Mouse (Mus musculus) forebrain, embryonic 16.5 days (tissue): ENCODE results near the gene Rif1. TPM values are rescaled to one million over a fixed set of nuclear protein-coding genes. Genes with fewer than 3 reads are reported as not detected.

Experiments used
- ATAC-seq: fragments of 200-750 bp; cut with Nextera tagmentation; 2 replicates; pipeline ENCODE4 v1.8.0; 2017; ENCODE audit warnings: mild to moderate bottlenecking, moderate library complexity
- H3K27ac ChIP-seq: fragments of 300-500 bp; sonication (generic); 2 replicates; pipeline ENCODE4 v1.5.1; 2014; ENCODE audit warnings: low read length, control low read depth
- H3K27me3 ChIP-seq: fragments of 300-500 bp; sonication (generic); replicated peaks from 2 replicates; pipeline ENCODE4 v1.6.1; 2014; ENCODE audit warnings: low read length; ENCODE audit not compliant: control insufficient read depth, insufficient read depth
- H3K36me3 ChIP-seq: fragments of 300-500 bp; sonication (generic); 2 replicates; pipeline ENCODE4 v1.6.1; 2014; ENCODE audit not compliant: control insufficient read depth, insufficient read depth
- H3K4me1 ChIP-seq: fragments of 300-500 bp; sonication (generic); replicated peaks from 2 replicates; pipeline ENCODE4 v1.6.1; 2014; ENCODE audit warnings: low read length; ENCODE audit not compliant: control insufficient read depth, insufficient read depth
- H3K4me2 ChIP-seq: fragments of 300-500 bp; sonication (generic); 2 replicates; pipeline ENCODE4 v1.6.1; 2014; ENCODE audit warnings: mild to moderate bottlenecking, low read length, control low read depth
- H3K4me3 ChIP-seq: fragments of 300-500 bp; sonication (generic); replicated peaks from 2 replicates; pipeline ENCODE4 v1.5.1; 2014; ENCODE audit warnings: mild to moderate bottlenecking, low read length, control low read depth
- H3K9ac ChIP-seq: fragments of 300-500 bp; sonication (generic); replicated peaks from 2 replicates; pipeline ENCODE4 v1.6.1; 2014; ENCODE audit warnings: low read depth, low read length, control low read depth
- H3K9me3 ChIP-seq: fragments of 300-500 bp; sonication (generic); 2 replicates; pipeline ENCODE4 v1.6.1; 2016; ENCODE audit warnings: low read length; ENCODE audit not compliant: control insufficient read depth
- WGBS: fragments of 180-500 bp; shearing (Covaris S2); extraction: QIAGEN DNeasy Blood & Tissue Kit; methylation state at CpG from one replicate; pipeline ENCODE4 v1.1.7; 2014; 5-methylcytosine and 5-hydroxymethylcytosine counted together
- polyA plus RNA-seq: library from polyadenylated mRNA; unstranded; fragments of >200 nt; fragmentation: Nextera tagmentation; extraction: Ambion mirVana; gene quantifications from 2 replicates; pipeline ENCODE4 v1.2.1, GENCODE M21; 2015

Rif1 gene
- 23.7 and 23.9 TPM in 2 replicates for polyA plus RNA-seq

DNA sequence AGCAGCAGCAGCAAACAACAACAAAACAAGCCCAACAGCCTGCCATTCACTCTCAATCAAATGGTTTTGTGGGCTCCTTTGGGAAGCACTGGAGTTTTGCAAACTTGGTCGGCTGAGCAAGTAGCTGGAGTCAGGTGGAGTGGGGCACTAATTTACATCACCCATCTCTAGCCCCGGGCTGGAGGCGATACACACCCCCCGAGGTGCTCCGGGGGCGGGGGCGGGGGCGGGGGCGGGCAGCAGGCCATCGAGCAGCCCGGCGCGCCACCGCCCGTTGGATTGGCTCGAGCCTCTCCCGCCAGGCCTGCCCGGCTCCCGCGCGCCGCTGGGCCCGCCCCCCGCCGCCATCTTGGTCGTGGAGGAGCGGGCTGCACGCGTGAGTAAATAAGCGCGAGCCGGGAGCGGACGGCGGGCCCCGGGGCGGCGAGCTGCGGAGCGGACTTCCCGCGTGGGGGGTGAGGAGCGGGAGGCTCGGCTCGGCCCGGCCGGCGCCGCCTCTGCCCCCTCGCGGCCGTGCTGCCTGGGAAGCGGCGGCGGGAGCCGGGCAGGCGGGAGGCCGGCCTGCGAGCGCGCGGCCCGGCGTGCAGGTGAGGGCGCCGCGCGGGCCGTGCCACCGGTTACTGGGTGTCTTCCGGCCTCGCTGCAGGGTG is at the start of gene Rif1:
Gene Rif1, plus strand, starts transcription at position 342 of the 650 bp plus-strand sequence.
- no peaks in the 10 kb centered on the region for H3K9me3 ChIP-seq
- peak within 1 kb of the TSS; percentile 78 for H3K4me2 ChIP-seq
- no peaks in the 10 kb centered on the region for H3K27me3 ChIP-seq
- peak within 1 kb of the TSS; percentile 66 for H3K27ac ChIP-seq
- peak within 1 kb of the TSS; percentile 93 for H3K9ac ChIP-seq
- ATAC-seq = peak; percentile 96
- peaks cover 14% of the 10 kb centered on the region for H3K4me1 ChIP-seq
- WGBS = under 1% methylated on average over 49 of the region's 72 CpGs
- peaks cover 8% of the 10 kb centered on the region; the same call in 1 of the 2 replicates for H3K36me3 ChIP-seq
- peak within 1 kb of the TSS; percentile 99 for H3K4me3 ChIP-seq

DNA sequence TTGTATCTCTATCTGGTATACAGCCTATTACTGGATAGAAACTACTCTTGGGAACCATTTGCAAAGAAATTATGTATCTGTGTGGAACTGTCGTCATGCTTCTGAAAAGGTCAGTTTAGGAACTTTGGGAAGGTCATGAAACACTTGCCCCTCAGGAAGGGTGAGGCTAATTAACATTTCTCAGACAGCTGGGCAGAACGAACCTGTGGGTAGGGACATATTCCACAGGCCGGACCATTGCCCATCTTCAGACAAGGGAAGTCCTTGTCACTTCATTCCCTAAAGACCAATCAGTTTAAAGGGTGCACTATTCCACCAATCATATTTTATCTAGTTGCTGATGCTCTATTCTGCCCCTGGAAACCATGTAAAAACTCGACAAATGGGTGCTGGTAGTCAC is 45.6 kb upstream of the Rif1 start:
- Histone ChIP-seq H3K4me1 (no peaks in the 10 kb centered on the region), H3K4me2 (no peak overlapping the region), H3K27me3 (no peaks in the 10 kb centered on the region), H3K36me3 (no peaks in the 10 kb centered on the region), H3K4me3 (no peak overlapping the region), H3K9me3 (no peaks in the 10 kb centered on the region), H3K27ac (no peak overlapping the region), H3K9ac (no peak overlapping the region)
- no peak for ATAC-seq
- 70% methylated on average over 4 of the region's 4 CpGs for WGBS

DNA sequence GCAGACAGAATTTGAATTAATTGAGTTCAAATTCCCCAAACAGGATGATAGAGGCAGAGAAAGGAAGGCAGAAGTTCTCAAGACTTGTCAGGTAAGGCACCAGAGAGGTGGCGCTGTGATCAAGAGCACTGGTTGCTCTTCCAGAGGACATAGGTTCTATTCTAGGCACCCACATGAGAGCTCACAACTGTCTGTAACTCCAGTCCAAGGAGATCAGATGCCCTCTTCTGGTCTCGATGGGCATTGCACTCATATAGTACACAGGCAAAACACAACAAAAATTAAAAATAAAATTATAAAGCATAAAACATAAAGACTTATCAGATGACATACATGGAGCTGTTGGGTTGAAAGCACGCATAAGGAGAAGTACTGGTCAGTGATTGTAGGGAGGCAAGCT is 43.2 kb upstream of the Rif1 start:
- Histone ChIP-seq H3K36me3 (no peaks in the 10 kb centered on the region), H3K4me1 (no peaks in the 10 kb centered on the region), H3K9me3 (no peaks in the 10 kb centered on the region), H3K4me3 (no peak overlapping the region), H3K27me3 (no peaks in the 10 kb centered on the region), H3K27ac (no peak overlapping the region), H3K9ac (no peak overlapping the region), H3K4me2 (no peak overlapping the region)
- ATAC-seq = no peak
- 91% methylated on average over 3 of the region's 3 CpGs for WGBS

DNA sequence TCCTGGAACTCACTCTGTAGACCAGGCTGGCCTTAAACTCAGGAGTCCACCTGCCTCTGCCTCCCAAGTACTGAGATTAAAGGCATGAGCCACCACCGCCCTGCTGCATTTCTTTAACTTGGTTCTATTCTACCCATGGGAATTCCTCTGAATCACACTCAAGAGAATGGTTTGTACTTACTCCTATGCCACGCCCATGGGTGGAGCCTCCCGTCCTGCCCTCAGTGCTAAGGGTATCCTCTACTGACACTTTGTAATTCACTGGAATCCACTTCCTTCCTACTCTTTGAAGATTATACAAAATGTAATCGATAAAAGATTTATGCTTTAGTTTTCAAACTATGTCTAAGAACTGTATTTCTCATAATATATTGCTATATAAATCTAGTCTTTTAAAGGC is 41.1 kb upstream of the Rif1 start:
- 91% methylated on average over 4 of the region's 4 CpGs for WGBS
- Histone ChIP-seq H3K4me2 (no peak overlapping the region), H3K4me1 (no peaks in the 10 kb centered on the region), H3K27ac (no peak overlapping the region), H3K27me3 (no peaks in the 10 kb centered on the region), H3K9ac (no peak overlapping the region), H3K9me3 (no peaks in the 10 kb centered on the region), H3K36me3 (no peaks in the 10 kb centered on the region), H3K4me3 (no peak overlapping the region)
- no peak for ATAC-seq

DNA sequence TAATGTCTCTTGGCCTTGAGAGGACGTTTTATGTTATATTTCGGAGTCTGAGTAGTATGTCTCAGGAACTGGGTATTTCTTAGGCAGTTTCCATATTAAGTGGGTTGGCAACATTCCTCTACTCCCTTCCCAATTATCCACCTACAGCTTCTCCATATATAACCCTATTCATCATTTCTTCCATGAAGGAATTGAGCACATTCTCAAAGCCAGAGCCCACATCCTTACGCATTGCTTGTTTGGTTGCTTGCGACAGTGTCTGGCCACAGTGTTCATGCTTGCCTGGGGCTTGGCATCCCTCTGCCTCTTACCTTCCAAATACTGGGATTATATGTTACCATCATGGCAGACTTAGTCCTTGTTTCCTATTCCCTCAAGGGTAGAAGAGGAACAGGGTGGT is 38.0 kb upstream of the Rif1 start:
- Histone ChIP-seq H3K4me1 (peaks cover 10% of the 10 kb centered on the region; the same call in 1 of the 2 replicates), H3K9ac (no peak overlapping the region), H3K4me2 (no peak overlapping the region), H3K27ac (no peak overlapping the region), H3K9me3 (no peaks in the 10 kb centered on the region), H3K36me3 (no peaks in the 10 kb centered on the region), H3K4me3 (no peak overlapping the region), H3K27me3 (no peaks in the 10 kb centered on the region)
- WGBS = 87% methylated on average over 4 of the region's 4 CpGs
- ATAC-seq = no peak

DNA sequence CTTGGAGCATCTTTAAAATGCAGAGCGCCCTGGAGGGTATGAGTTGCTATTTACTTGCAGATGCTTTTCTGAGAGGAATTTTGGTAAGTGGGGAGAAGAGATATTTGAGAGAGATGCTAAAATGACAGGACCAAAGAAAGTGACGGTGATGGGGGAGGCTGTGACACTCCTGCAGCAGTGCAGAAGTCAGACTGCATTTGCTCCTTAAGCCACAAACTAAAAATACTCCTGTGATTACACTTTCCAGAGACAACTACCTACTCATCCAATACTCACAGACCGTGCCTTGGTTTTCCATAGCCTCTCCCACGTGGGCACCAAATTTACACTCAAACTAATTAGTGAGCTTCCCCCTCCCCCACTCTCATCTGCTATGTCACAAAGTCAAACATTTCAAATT is 37.5 kb upstream of the Rif1 start:
- Histone ChIP-seq H3K27me3 (no peaks in the 10 kb centered on the region), H3K4me1 (peaks cover 10% of the 10 kb centered on the region; the same call in 1 of the 2 replicates), H3K4me3 (no peak overlapping the region), H3K4me2 (no peak overlapping the region), H3K36me3 (no peaks in the 10 kb centered on the region), H3K9me3 (no peaks in the 10 kb centered on the region), H3K9ac (no peak overlapping the region), H3K27ac (no peak overlapping the region)
- WGBS = 75% methylated on average over 4 of the region's 4 CpGs
- ATAC-seq = no peak

DNA sequence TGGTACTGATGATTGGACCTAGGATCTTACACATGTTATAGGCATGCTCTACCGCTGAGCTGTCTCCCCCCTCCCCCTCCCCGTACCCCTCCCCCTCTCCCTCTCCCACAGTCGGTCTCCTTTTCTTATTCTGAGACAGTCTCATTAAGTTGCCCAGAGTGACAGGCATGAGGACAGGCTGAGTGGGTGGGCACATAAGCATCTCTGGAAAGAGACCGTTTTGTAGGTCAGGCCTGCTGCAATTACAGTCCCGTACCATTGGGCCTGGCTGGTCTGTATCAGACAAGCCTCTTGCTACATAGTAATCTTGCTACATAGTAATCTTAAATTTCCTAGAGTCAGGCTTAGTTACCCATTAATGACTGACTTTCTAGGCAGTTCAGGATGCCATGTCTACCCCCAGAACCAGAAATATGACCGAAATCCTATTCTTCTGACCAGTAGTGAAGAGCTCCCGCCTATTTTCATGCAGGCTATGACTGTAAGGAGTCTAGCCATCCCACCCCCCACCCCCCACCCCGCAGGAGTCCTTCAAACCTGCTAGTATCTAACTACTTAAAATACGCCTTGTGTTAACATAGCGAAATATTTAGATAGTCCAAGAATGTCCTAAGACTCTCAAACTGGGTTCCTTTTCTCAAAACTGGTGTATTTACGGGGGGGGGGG is 35.6 kb upstream of the Rif1 start:
- Histone ChIP-seq H3K4me1 (peaks cover 10% of the 10 kb centered on the region; the same call in 1 of the 2 replicates), H3K36me3 (no peaks in the 10 kb centered on the region), H3K9ac (no peak overlapping the region), H3K27me3 (no peaks in the 10 kb centered on the region), H3K4me2 (peak overlapping the region; percentile 66), H3K9me3 (no peaks in the 10 kb centered on the region), H3K27ac (no peak overlapping the region), H3K4me3 (no peak overlapping the region)
- 37% methylated on average over 10 of the region's 11 CpGs for WGBS
- peak; percentile 64 for ATAC-seq

DNA sequence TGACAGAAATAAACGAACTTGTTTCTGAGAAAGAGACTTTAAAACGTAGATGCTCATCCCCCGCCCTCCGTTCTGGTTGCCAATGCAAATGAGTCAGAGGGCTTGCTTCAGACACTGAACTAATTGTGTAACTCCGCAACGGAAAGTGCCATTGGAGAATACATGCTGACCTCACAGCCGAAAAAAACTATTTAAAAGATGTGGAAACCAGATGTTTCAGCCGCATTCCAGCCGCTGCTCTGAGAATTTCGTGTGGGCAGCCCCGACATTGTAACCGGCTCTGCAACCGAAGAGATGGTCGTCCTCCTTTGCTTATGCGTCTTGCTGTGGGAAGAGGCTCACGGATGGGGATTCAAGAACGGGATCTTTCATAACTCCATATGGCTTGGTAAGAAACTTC is 34.8 kb upstream of the Rif1 start, which contains the start of gene Tnfaip6:
Gene Tnfaip6, plus strand, starts transcription at position 128 of the 400 bp plus-strand sequence.
- WGBS = under 1% methylated on average over 17 of the region's 17 CpGs
- Histone ChIP-seq H3K27me3 (no peaks in the 10 kb centered on the region), H3K4me3 (peak within 1 kb of the TSS; percentile 46), H3K4me2 (peak within 1 kb of the TSS; percentile 66), H3K9ac (peak within 1 kb of the TSS; percentile 52), H3K36me3 (no peaks in the 10 kb centered on the region), H3K4me1 (peaks cover 10% of the 10 kb centered on the region; the same call in 1 of the 2 replicates), H3K27ac (no peak within 1 kb of the TSS), H3K9me3 (no peaks in the 10 kb centered on the region)
- ATAC-seq = peak; percentile 64

DNA sequence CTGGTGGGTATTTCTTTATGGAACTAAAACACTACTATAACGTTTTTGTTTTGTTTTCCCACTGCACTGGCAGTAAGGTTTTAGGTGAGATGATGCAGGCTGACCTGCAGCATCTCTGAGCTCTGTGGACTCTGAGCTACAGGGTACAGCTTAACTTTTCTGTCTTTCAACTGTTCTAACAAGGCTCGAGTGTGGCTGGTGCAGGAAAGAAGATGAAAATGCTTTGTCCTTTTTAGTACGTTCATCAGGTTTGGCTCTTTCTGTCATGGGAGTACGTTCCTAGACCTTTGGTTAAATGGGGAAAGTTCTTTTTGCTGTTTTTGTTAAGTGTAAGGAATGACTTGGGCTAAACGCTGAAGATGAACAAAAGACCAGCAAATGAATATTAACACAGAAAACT is 34.1 kb upstream of the Rif1 start:
- Histone ChIP-seq H3K9ac (no peak overlapping the region), H3K9me3 (no peaks in the 10 kb centered on the region), H3K27ac (no peak overlapping the region), H3K4me2 (peak overlapping the region; percentile 66), H3K27me3 (no peaks in the 10 kb centered on the region), H3K36me3 (no peaks in the 10 kb centered on the region), H3K4me3 (peak overlapping the region; percentile 23), H3K4me1 (peaks cover 10% of the 10 kb centered on the region; the same call in 1 of the 2 replicates)
- 22% methylated on average over 5 of the region's 5 CpGs for WGBS
- ATAC-seq = no peak
